Mouse (Mus musculus) activated CD4-positive, CD25-positive, alpha-beta regulatory T cell, adult 4 months (primary cell): ENCODE measurements around the gene Dnajc22. TPM values are rescaled to one million over a fixed set of nuclear protein-coding genes. Genes with fewer than 3 reads are reported as not detected.
"Not testable (repeated sequence)": the region's sequence is repeated elsewhere in the genome, so short reads cannot be mapped to it uniquely, and the experiment has no call there.

Source experiments
- ATAC-seq: one replicate; pipeline ENCODE4 v1.8.0; 2017
- polyA plus RNA-seq, 2 experiments: library from polyadenylated mRNA; unstranded; fragments of 100-300 nt; shearing (Covaris generic); gene quantifications; one replicate each; pipeline ENCODE4 v1.2.1; 2017

Gene Dnajc22
- not detected for polyA plus RNA-seq

GRCm38 (mm10) chr15:99092870-99093269, at the start of gene Dnajc22:
TSS of gene Dnajc22 (plus strand) at chr15:99093170.
- ATAC-seq, result no peak

DNA sequence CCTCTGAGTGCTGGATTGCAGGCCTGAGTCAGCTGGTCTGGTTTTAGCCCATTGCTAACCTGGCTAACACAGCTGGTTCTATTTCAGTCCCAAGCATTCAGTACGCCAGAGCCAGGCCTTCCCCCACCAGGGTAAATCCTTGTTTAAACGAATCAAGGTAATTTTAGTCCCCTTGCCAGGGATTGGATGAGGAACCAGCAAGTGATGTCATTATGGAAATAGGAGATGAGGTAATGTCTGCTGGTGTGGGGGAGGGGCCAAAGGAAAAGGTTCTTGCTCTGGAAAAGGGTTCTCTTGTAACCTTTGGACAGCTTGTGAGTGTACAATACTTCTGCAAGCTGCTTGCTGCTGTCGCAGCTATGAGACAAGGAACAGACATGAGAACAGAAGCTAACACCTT, 48.1 kb upstream of the Dnajc22 start:
- no peak for ATAC-seq

GRCm38 (mm10) chr15:99045734-99046133, 47.2 kb upstream of the Dnajc22 start:
- ATAC-seq, result not testable (repeated sequence)

DNA sequence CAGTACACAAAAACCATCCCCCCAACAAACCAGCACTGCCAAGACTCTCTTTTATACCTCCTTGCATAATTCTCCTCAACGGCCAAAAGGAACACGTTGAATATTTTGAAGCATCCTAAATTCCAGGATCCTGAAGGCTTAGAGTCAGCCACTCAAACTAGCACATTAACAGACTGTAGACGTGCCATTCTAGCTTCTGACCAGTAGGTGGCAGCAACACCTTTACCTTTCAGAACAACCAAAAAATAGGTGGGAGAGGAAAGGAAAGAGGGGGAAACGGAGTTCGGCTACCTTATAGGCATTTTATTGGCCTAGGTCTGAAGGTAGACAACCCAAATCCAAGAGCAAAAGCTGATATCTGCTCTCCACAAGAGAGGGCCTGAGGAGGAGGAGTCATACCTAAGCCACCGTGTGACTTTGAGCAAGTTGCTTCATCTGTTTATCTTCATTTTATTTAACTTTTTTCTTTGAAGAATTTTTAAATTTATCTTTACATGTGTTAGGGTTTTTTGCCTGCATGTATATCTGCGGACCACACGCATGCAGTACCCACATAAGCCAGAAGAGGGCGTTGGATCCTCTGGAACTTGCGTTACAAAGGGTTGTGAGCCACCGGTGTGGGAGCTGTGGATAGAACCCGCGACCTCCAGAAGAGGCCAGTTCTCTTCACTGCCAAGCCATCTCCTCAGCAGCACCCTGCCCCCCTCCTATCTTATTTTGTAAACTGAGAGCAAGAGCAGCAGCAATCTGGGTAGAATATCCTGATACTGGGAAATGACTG, 43.3 kb upstream of the Dnajc22 start:
- ATAC-seq, result no peak

DNA sequence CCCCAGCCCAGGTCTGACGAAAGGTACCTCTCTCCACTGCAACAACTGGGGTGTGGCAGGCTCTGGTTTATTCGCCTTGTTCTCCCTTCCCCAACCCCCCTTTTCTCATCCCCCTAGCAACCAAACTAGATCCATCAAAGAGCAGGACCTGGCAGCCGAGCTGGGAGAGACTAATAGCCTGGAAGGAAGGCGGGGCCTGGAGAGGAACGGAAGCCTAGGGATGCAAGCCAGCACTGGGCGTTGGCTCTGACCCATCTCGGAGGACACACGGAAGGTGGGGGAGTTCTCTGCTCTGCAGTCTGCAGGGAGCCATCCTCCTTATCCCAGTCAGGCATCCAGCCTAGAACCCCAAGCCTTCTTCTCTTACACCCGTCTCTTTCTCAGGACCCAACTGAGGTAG, 39.6 kb upstream of the Dnajc22 start:
- no peak for ATAC-seq

DNA sequence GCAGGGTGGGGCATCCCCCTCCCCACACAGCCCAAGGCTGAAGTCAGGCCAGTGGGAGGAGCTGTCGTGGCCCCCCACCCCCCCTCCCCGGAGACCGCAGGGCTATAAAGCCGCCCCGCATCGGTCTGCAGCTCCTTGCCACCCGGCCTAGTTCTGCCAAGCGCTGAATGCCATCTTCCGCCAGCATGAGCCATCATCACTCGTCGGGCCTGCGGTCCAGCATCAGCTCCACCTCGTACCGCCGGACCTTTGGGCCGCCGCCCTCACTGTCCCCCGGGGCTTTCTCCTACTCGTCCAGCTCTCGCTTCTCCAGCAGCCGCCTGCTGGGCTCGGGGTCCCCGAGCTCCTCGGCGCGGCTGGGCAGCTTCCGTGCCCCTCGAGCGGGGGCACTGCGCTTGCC, 37.9 kb upstream of the Dnajc22 start, which contains the start of gene Prph:
TSS of gene Prph (plus strand) at position 135 of the 400 bp plus-strand sequence.
- ATAC-seq, result no peak

DNA sequence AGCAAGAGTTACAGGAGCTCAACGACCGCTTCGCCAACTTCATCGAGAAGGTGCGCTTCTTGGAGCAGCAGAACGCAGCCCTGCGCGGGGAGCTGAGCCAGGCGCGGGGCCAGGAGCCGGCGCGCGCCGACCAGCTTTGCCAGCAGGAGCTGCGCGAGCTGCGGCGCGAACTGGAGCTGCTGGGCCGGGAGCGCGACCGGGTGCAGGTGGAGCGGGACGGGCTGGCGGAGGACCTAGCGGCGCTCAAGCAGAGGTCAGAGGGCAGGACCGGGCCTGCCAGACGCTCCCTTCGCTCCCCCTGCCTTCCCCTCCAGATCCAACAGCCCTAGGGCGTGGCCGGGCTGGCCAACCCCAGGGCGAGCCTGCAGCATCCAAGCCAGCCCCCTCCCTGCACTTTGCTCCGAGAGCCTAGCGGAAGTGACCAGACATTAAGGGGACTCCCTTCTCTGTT, 37.4 kb upstream of the Dnajc22 start:
- no peak for ATAC-seq

- ATAC-seq, result no peak
These were observed 36.6 kb upstream of the Dnajc22 start for GRCm38 (mm10) chr15:99056332-99056731.

GRCm38 (mm10) chr15:99065557-99066165, 27.3 kb upstream of the Dnajc22 start:
- ATAC-seq, result peak; percentile 81

- ATAC-seq, result no peak
These were observed 21.0 kb upstream of the Dnajc22 start for GRCm38 (mm10) chr15:99071988-99072387.

DNA sequence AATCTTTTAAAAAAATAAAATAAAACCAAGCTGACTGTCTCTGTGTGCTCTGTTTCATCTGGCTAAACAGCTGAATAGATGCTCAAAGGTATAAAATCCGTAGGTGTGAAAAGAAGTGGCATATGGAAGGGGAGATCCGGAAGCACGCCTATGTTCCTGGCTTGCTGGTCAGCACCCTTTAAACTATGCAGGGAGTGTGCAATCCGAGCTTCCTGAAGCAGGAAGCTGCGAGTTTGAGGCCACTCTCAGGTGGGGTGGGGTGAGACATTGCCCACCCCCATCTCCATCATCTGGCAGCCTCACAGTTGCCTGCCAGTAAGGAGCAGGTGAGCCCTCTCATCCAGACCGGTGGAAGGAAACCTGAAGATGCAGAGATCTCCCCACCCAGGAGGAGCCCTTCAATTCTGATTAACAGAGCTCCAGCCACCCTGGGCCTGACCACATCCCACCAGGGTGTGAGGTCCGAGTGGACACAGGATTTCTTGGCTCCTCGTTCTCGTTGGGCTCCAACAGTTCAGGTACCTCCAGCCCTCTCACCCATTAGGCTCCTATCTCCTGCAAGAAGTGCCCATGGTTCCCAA, 18.9 kb upstream of the Dnajc22 start, which contains the start of gene Troap:
TSS of gene Troap (plus strand) at position 557 of the 581 bp plus-strand sequence.
- no peak for ATAC-seq

- peak; percentile 98 for ATAC-seq
These were observed 18.2 kb upstream of the Dnajc22 start for GRCm38 (mm10) chr15:99074600-99075333.

- ATAC-seq, result not testable (repeated sequence)
These were observed 17.0 kb upstream of the Dnajc22 start for GRCm38 (mm10) chr15:99076011-99076410.

DNA sequence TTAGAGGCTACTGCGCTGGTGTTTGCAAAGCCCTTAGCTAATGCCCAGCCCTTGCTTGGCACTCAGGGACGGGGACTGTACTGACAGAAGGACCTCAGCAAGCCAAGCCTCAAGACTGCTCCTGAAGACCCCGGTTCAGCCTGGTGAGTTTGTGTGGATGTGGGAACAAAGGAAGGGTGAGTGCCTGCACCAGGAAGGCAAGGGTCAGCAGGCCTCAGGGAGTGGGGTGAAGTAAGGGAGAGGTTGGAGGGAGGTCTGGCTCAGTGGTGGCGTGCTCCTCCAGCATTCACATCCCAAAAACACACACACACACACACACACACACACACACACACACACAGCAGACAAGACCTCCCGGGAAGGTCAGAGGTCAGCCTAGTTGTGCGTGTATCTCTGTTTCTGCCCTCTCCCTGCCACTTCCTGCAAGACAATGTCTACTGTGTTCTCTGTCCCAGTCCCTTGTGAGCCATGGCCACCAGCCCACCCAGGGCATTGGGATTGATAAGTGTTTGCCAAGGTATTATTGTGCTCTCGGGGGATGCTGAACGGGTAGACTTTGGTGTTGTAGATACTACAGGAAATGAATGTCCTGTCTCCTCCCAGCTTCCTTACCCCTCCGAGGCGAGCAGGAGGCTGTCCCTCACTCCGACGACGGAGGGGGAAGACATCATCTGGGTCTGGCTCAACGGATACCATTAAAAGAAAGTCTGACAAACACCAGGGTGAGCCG, 14.6 kb upstream of the Dnajc22 start:
- ATAC-seq, result no peak

DNA sequence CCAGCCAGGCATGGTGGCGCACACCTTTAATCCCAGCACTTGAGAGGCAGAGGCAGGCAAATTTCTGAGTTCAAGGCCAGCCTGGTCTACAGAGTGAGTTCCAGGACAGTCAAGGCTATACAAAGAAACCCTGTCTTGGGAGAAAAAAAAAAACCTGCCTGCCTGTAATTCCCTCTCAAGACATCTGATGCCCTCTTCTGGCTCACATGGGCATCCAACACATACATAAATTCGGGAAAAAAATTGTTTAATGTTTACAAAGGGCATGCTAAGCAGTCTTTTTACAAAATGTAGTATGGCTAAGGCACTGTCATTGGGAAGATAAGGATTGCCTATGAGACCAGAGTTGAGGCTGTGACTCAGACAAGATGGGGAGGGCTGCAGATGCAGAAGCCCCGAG, 13.2 kb upstream of the Dnajc22 start:
- no peak for ATAC-seq

DNA sequence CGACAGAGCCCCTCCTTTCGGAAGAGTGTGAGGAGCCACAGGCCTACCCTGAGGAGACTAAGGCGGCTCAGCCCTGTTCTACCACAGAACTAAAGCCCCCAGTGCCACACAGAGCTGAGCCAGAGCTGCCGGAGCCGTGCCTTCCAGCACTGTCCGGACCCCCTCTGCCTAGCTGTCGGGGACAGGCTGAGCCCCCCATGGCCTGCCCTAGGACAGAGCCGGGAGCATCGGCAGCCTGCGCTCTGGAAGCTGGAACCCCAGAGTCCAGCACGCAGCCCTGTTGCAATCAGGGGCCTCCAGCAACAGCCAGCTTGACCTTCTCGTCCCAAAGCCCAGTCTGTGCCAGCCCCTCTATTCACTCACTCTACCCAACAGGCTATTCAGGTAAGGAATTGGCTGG, 10.6 kb upstream of the Dnajc22 start:
- no peak for ATAC-seq

DNA sequence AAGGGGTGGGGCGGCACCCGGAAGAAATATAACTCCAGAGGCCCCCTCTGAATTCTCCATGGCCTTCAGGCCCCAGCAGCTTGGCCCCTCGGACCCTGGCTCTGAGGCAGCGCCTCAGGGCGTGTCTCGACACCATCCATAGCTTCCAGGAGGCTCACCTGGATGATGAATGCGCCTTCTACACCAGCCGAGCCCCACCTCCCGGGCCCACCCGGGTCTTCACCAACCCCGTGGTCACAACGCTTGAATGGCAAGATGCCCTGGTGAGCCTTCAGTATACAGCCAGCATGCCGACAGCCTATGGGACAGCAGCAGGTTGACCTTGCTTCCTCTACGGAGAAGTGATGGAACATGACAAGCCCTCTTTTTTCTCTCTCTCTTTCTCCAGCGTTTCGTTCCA, 10.1 kb upstream of the Dnajc22 start:
- ATAC-seq, result no peak

DNA sequence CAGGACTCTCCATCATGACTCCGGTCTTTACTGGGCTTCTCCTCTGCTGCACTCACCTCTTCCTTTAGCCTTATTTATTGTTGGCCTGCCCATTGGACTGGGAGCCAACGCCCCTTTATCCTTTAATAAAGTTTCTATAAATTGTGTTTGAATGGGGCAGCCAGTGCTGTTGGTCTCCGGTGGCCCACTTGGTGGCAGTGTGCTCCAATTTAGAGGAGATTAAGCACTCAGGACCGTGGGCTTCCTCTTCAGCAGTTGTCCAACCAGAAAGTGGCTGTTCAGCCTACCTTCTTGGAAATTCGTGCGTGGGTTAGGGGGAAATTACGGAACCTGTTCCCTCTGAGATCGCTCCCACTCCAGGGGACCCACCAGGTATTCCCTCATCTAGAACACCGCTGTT, 9.7 kb upstream of the Dnajc22 start:
- no peak for ATAC-seq

DNA sequence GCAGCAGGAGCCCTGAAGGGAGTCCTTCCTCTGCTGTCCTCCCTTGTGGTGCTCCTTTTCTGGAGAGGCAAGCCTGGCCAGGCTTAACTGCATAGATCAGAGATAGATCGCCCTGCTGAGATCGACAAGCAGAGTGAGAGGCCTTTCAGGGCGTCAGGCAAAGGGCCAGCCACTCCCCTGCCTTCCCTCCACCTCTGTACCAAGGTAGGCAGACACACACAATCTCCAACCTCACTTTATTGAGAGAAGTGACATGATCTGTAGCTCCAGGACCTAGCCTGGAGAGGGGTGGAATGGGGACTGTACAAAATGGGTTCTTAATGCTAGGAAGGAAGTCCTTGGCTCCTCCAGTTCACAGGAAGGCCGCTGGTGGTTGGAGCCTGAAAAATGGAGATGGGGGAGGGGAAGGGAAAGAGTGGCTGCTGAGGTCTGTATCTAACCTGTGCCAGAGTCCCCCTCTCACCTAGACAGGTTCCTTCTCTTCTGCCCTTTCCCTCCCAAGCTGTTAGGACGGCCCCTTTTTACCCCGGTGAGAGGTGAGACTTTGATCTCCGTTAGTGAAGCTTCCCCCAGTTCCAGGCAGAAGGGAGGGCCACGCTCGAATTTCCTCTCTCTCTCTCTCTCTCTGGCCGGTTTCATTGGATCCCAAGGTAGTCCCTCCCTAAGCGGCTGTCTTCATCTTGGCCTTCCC, 9.0 kb upstream of the Dnajc22 start:
- ATAC-seq, result no peak

DNA sequence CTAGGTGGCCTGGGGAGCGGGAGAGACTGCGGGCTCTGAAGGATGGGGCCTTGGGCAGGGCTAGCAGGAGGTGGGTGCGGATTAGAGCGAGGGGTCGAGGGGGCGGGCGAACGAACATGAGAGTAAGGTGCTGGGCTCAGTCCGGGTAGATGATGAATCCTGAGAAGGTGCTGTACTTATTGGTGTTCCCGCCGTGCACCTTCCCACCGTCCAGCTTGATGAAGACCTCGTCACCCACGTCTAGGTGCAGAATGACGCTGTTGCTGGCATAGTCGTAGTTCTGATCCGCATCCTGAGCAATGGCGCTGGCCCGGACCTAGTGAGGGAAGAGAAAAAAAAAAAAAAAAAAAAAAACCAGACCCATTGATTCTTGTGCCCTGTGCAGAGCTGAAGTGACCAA, 8.4 kb upstream of the Dnajc22 start:
- no peak for ATAC-seq

DNA sequence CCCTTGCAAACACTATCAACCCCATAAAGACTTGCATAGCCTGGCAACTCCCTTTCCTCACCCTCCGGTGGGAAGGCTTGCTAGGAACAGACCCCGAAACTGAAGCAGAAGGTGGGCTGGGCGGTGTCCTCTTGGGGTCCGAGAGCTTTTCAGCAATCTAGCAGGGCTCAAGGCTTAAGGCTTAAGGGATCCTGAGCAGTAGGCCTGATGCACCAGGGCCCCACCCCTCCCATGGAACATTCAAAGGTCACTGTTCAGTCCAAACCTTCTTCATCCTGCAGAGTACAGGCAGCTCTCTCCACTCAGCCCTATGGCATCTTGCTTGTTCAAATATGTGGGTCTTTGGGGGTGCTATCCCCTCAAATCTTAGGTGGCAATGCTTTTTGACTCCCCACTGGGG, 7.0 kb upstream of the Dnajc22 start:
- no peak for ATAC-seq
